Mouse (Mus musculus): ENCODE results near the gene Olfr39. TPM values are rescaled to one million over a fixed set of nuclear protein-coding genes. Genes with fewer than 3 reads are reported as not detected.
"Not testable (repeated sequence)": the region's sequence is repeated elsewhere in the genome, so short reads cannot be mapped to it uniquely, and the experiment has no call there.

Olfr39 gene
- not detected for total RNA-seq (2022)

- DNase-seq (ENCODE audit: low spot score in 2 of 2) = no peak
Observed at GRCm38 (mm10) chr9:20282051-20282450, at the start of gene Olfr39. TSS of gene Olfr39 (plus strand) at chr9:20282351.

- no peak for DNase-seq (ENCODE audit: low spot score in 2 of 2)
Observed at GRCm38 (mm10) chr9:20236819-20237218, 45.3 kb upstream of the Olfr39 start, which contains the start of gene Olfr872. TSS of gene Olfr872 (plus strand) at chr9:20237119.

- no peak for DNase-seq (ENCODE audit: low spot score in 2 of 2)
Observed at GRCm38 (mm10) chr9:20237378-20237777, 44.8 kb upstream of the Olfr39 start.

- DNase-seq (ENCODE audit: low spot score in 2 of 2) = not testable (repeated sequence)
Observed at GRCm38 (mm10) chr9:20295562-20295961, 13.4 kb downstream of the Olfr39 start.

GRCm38 (mm10) chr9:20298232-20298631 lies 16.1 kb downstream of the Olfr39 start, which contains the start of gene Olfr873:
TSS of gene Olfr873 (plus strand) at chr9:20298532.
- no peak for DNase-seq (ENCODE audit: low spot score in 2 of 2)

GRCm38 (mm10) chr9:20335994-20336393 lies 53.8 kb downstream of the Olfr39 start, which contains the start of gene Olfr18:
TSS of gene Olfr18 (minus strand) at chr9:20336094.
- no peak for DNase-seq (ENCODE audit: low spot score in 2 of 2)

Other genes with a start within 250 kb of the Olfr39 start
- not detected for gene Olfr867, start 224.8 kb upstream of the Olfr39 start, total RNA-seq (2022)
- gene Olfr868, start 183.7 kb upstream of the Olfr39 start, total RNA-seq (2022) = not detected
- not detected for gene Olfr869, start 153.3 kb upstream of the Olfr39 start, total RNA-seq (2022)
- gene Olfr870, start 108.3 kb upstream of the Olfr39 start, total RNA-seq (2022) = not detected
- gene Olfr871, start 70.1 kb upstream of the Olfr39 start, total RNA-seq (2022) = not detected
- gene Olfr872, start 45.2 kb upstream of the Olfr39 start, total RNA-seq (2022) = not detected
- gene Olfr873, start 16.2 kb downstream of the Olfr39 start, total RNA-seq (2022) = not detected
- gene Olfr18, start 53.7 kb downstream of the Olfr39 start, total RNA-seq (2022) = not detected
- gene Zfp560, start 102.8 kb downstream of the Olfr39 start, total RNA-seq (2022) = 10 to 100 TPM; 13.5 to 14.2 (median 13.8) TPM
- gene Zfp26, start 177.8 kb downstream of the Olfr39 start, total RNA-seq (2022) = 1 to 10 TPM; 5.8 to 10.0 (median 8.8) TPM
- 1 to 10 TPM; 7.3 to 9.6 (median 8.2) TPM for gene Zfp426, start 210.4 kb downstream of the Olfr39 start, total RNA-seq (2022)
- 10 to 100 TPM; 13.4 to 20.6 (median 18.9) TPM for gene Zfp266, start 239.1 kb downstream of the Olfr39 start, total RNA-seq (2022)

Measured in gastrocnemius, adult 8-10 months (tissue).